In the genomic region with DNA sequence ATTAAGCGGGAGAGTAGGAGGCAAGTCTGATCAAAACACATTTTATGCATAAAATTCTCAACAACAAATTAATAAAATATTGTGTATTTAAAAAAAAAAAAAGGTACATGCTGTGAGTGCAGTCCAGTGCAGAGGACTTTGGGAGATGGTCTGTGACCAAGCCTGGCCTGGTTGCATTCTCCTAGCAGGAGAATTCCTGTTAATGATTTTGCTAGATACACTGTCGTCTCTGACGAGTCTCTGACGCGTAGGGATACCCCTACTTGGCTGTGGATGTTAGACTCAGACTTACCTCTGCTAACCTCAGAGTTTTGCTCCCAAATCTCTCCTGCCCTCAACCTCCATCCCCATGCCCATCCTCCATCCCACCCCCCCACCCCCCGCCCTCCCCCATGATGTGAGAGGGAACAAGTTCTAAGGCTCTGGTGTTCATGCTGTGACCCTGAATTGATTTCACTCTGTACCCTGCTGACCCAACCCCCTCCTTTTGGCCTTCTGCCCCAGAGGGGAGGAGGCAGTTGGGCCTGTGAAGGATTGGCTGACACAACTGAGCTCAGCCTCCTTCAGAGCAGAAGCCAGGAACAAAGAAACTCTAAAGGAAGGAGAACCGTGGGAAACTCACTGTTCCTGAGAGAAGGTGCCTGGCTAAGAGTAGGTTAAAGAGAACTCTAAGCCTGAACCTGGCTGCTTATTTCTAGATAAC, we compare ENCODE assay signal across 10 mouse cellular contexts. TPM values are rescaled to one million over a fixed set of nuclear protein-coding genes. Genes with fewer than 3 reads are reported as not detected.
DNase-seq lines count a peak whose midpoint lies in the region; ATAC-seq and TF ChIP-seq lines count a peak whose summit lies in the region.
"Had no signal": no experiment of that assay in that cellular context is flagged by ENCODE, and none has a peak within 500 bp of the region (broad histone marks: within the 10 kb centered on the region; RNA-seq: fewer than 3 reads in every experiment).

Gene Cyp4f15 (plus strand): TSS at position 580 of the 703 bp plus-strand sequence.

- H3K27me3 ChIP-seq in hindbrain, embryonic 11.5 days (ENCODE audit: control insufficient read depth, insufficient read depth, low read length), result no peaks in the 10 kb centered on the region
- H3K27me3 ChIP-seq: limb, embryonic 12.5 days had no signal

- no peaks in the 10 kb centered on the region for H3K36me3 ChIP-seq in hindbrain, embryonic 11.5 days (ENCODE audit: control insufficient read depth, insufficient read depth, low read length)
- H3K36me3 ChIP-seq: limb, embryonic 12.5 days had no signal

- intact Hi-C loops in heart, postnatal 10 days (cut with DNase I), result no loop called here
- intact Hi-C loops in heart, postnatal 36 days (cut with DNase I), result no loop called here
- intact Hi-C loops in left cerebral cortex, adult 2 months (cut with DNase I), result no loop called here

- H3K9ac ChIP-seq in hindbrain, embryonic 11.5 days (ENCODE audit: low read depth, low read length), result no peak within 1 kb of the TSS
- H3K9ac ChIP-seq: limb, embryonic 12.5 days had no signal

- no peak within 1 kb of the TSS for H3K4me3 ChIP-seq in hindbrain, embryonic 11.5 days (ENCODE audit: low read depth, low read length)
- H3K4me3 ChIP-seq in left cerebral cortex, adult 2 months, result peak within 1 kb of the TSS; percentile 16; the same call in 1 of the 2 replicates
- H3K4me3 ChIP-seq in olfactory bulb, adult 2 months (ENCODE audit: insufficient read depth, low read depth, low read length), result peak within 1 kb of the TSS; percentile 20; the same call in 1 of the 2 replicates
- H3K4me3 ChIP-seq: limb, embryonic 12.5 days had no signal

- peak; percentile 4 to 14 for DNase-seq in heart, postnatal 10 days
- no peak for DNase-seq in heart, postnatal 36 days
- peak; percentile 7 to 13 for DNase-seq in cerebellum, adult 18-20 months
- DNase-seq in hindbrain, embryonic 11.5 days (ENCODE audit: low spot score), result peak; percentile 19
- peak; percentile 35 to 60 for DNase-seq in left cerebral cortex, adult 2 months (ENCODE audit: extremely low spot score in 1 of 2, low spot score in 2 of 2)
- DNase-seq in thymus, postnatal 36 days, result no peak

- no peak within 1 kb of the TSS for H3K4me2 ChIP-seq in hindbrain, embryonic 11.5 days (replicated peaks; ENCODE audit: low read depth, low read length)
- H3K4me2 ChIP-seq: limb, embryonic 12.5 days had no signal

- no peak for TF ChIP-seq CTCF in left cerebral cortex, adult 2 months (IDR thresholded peaks at IDR 0.05)
- no peak for TF ChIP-seq CTCF in olfactory bulb, adult 2 months (IDR thresholded peaks at IDR 0.05; ENCODE audit: insufficient read depth, low read depth, low read length)

- ATAC-seq in hindbrain, embryonic 11.5 days (ENCODE audit: low FRiP score), result 0 out of 2 replicates have a peak, but pooled peaks have one; percentile 54
- no peak for ATAC-seq in inflammation-experienced regulatory T-cells, adult 6 months

- no peaks in the 10 kb centered on the region for H3K9me3 ChIP-seq in hindbrain, embryonic 11.5 days (ENCODE audit: control insufficient read depth, low read length)
- H3K9me3 ChIP-seq: limb, embryonic 12.5 days had no signal

- no peak for TF ChIP-seq POLR2A in olfactory bulb, adult 2 months (IDR thresholded peaks at IDR 0.05; ENCODE audit: insufficient read depth, low read depth, low read length)

- WGBS in hindbrain, embryonic 11.5 days, result 18% methylated on average over 7 of the region's 7 CpGs
- WGBS in olfactory bulb, adult 2 months, result 32% methylated on average over 7 of the region's 7 CpGs

- H3K27ac ChIP-seq in hindbrain, embryonic 11.5 days (ENCODE audit: low read depth, low read length), result no peak within 1 kb of the TSS
- no peak within 1 kb of the TSS for H3K27ac ChIP-seq in left cerebral cortex, adult 2 months
- no peak within 1 kb of the TSS for H3K27ac ChIP-seq in olfactory bulb, adult 2 months (ENCODE audit: insufficient read depth, low read depth, low read length)
- H3K27ac ChIP-seq: limb, embryonic 12.5 days had no signal

- H3K4me1 ChIP-seq in hindbrain, embryonic 11.5 days (replicated peaks; ENCODE audit: control insufficient read depth, insufficient read depth, low read length), result no peaks in the 10 kb centered on the region
- no peaks in the 10 kb centered on the region for H3K4me1 ChIP-seq in olfactory bulb, adult 2 months (ENCODE audit: control insufficient read depth, insufficient read depth, low read length)

RNA-seq across cellular contexts. Expression of gene Cyp4f15, which starts in this region (rescaled TPM):
- not detected for total RNA-seq in heart, postnatal 10 days (2021)
- total RNA-seq in heart, postnatal 36 days (2021), result not detected
- 0.43 and 0.66 TPM in 2 replicates for polyA plus RNA-seq in hindbrain, embryonic 11.5 days (2014; fragmentation: Nextera tagmentation; extraction: Ambion mirVana)
- 10 to 100 TPM; 16.4 to 20.7 TPM for total RNA-seq in left cerebral cortex, adult 2 months (2021)
- not detected in 2 replicates for polyA plus RNA-seq in olfactory bulb, adult 2 months (2012; ENCODE audit: insufficient read depth, insufficient read length, low replicate concordance, missing spikeins)
- polyA plus RNA-seq in inflammation-experienced regulatory T-cells, adult 6 months (2017; shearing (Covaris generic)), result not detected
- total RNA-seq: CH12.LX had no signal

Comparison
In these comparisons a context has a peak if more than half of its experiments do, and no peak if none do; other contexts are left out.
1. RNA of gene Cyp4f15 (total RNA-seq): 16.4 to 20.7 TPM in left cerebral cortex, adult 2 months; not detected in heart, postnatal 10 days and not detected in heart, postnatal 36 days; every median in the first group is over 10 times any median in the second.
2. Peak in DNase-seq in heart, postnatal 10 days; RNA of the gene not detected or under 1 TPM.
3. Peak in DNase-seq and ATAC-seq in hindbrain, embryonic 11.5 days; RNA of the gene not detected or under 1 TPM.
4. DNase-seq: peak in cerebellum, adult 18-20 months (2 of 2) and left cerebral cortex, adult 2 months (2 of 2); none in heart, postnatal 36 days (0 of 2) and thymus, postnatal 36 days (0 of 2).